Mouse (Mus musculus) brown adipose tissue, adult 24 weeks (tissue): ENCODE results near the gene Lsm14b. TPM values are rescaled to one million over a fixed set of nuclear protein-coding genes. Genes with fewer than 3 reads are reported as not detected.
A peak's percentile ranks its signal among the peaks of the same experiment; 100 is the strongest.

ENCODE experiments used
- H3K27ac ChIP-seq: fragments of 200-500 bp; replicated peaks from 2 replicates; pipeline ENCODE4 v1.5.1; 2012; ENCODE audit warnings: low read depth, mild to moderate bottlenecking, low read length
- H3K4me1 ChIP-seq: fragments of 200-500 bp; 2 replicates; pipeline ENCODE4 v1.6.1; 2012; ENCODE audit warnings: low read length, mixed read lengths; ENCODE audit not compliant: control insufficient read depth, insufficient read depth, insufficient read length
- H3K4me3 ChIP-seq: fragments of 200-500 bp; 2 replicates; pipeline ENCODE4 v1.5.1; 2012; ENCODE audit warnings: low read depth, mild to moderate bottlenecking, low read length, moderate library complexity; ENCODE audit not compliant: insufficient read depth
- polyA plus RNA-seq: library from polyadenylated mRNA; stranded (reverse); fragments of >200 nt; gene quantifications from 2 replicates; pipeline ENCODE4 v1.2.4, GENCODE M21; 2012; ENCODE audit not compliant: missing spikeins, insufficient read depth, insufficient read length

Lsm14b gene
- polyA plus RNA-seq, 1 experiment, result 19.9 TPM

GRCm38 (mm10) chr2:180032925-180033324 lies 8.1 kb downstream of the Lsm14b start:
- no peak overlapping the region for H3K4me3 ChIP-seq
- no peak overlapping the region for H3K27ac ChIP-seq
- no peaks in the 10 kb centered on the region for H3K4me1 ChIP-seq

- Histone ChIP-seq H3K4me3 (no peak overlapping the region), H3K27ac (no peak overlapping the region), H3K4me1 (no peaks in the 10 kb centered on the region)
Measured at GRCm38 (mm10) chr2:180033956-180034355, 9.2 kb downstream of the Lsm14b start.

- Histone ChIP-seq H3K4me3 (no peak overlapping the region), H3K4me1 (no peaks in the 10 kb centered on the region), H3K27ac (no peak overlapping the region)
Measured at GRCm38 (mm10) chr2:180034753-180035152, 10.0 kb downstream of the Lsm14b start.

- Histone ChIP-seq H3K4me3 (peak overlapping the region; percentile 34), H3K27ac (no peak overlapping the region), H3K4me1 (peaks cover 7% of the 10 kb centered on the region)
Measured at GRCm38 (mm10) chr2:180040406-180040805, 15.6 kb downstream of the Lsm14b start.

GRCm38 (mm10) chr2:180041577-180042255 lies 16.9 kb downstream of the Lsm14b start:
- peak overlapping the region; percentile 78 for H3K27ac ChIP-seq
- peaks cover 7% of the 10 kb centered on the region for H3K4me1 ChIP-seq

GRCm38 (mm10) chr2:180042256-180042857 lies 17.6 kb downstream of the Lsm14b start, which contains the start of the genes Psma7 and Ss18l1:
TSS of gene Psma7 (minus strand) at chr2:180042433.
TSS of gene Ss18l1 (plus strand) at chr2:180042509.
- Histone ChIP-seq H3K4me1 (peaks cover 7% of the 10 kb centered on the region), H3K4me3 (peak within 1 kb of the TSS; percentile 99), H3K27ac (peak within 1 kb of the TSS; percentile 92)

More at GRCm38 (mm10) chr2:180041577-180042255, 16.9 kb downstream of the Lsm14b start:
- peak overlapping the region; percentile 99 for H3K4me3 ChIP-seq

GRCm38 (mm10) chr2:180042858-180043515 lies 18.2 kb downstream of the Lsm14b start:
- Histone ChIP-seq H3K4me1 (peaks cover 7% of the 10 kb centered on the region), H3K4me3 (peak overlapping the region; percentile 99), H3K27ac (no peak overlapping the region)

GRCm38 (mm10) chr2:180045283-180045682 lies 20.5 kb downstream of the Lsm14b start:
- Histone ChIP-seq H3K4me3 (no peak overlapping the region), H3K4me1 (peaks cover 7% of the 10 kb centered on the region), H3K27ac (no peak overlapping the region)

GRCm38 (mm10) chr2:180047580-180047979 lies 22.8 kb downstream of the Lsm14b start:
- Histone ChIP-seq H3K4me3 (no peak overlapping the region), H3K4me1 (no peaks in the 10 kb centered on the region), H3K27ac (no peak overlapping the region)

GRCm38 (mm10) chr2:180047980-180048635 lies 23.3 kb downstream of the Lsm14b start:
- Histone ChIP-seq H3K4me1 (no peaks in the 10 kb centered on the region), H3K27ac (no peak overlapping the region), H3K4me3 (no peak overlapping the region)

GRCm38 (mm10) chr2:180050986-180051385 lies 26.2 kb downstream of the Lsm14b start:
- Histone ChIP-seq H3K4me3 (no peak overlapping the region), H3K27ac (no peak overlapping the region), H3K4me1 (no peaks in the 10 kb centered on the region)

- Histone ChIP-seq H3K27ac (no peak overlapping the region), H3K4me3 (no peak overlapping the region), H3K4me1 (no peaks in the 10 kb centered on the region)
Measured at GRCm38 (mm10) chr2:180051986-180052733, 27.4 kb downstream of the Lsm14b start.

GRCm38 (mm10) chr2:180053001-180053400 lies 28.2 kb downstream of the Lsm14b start:
- H3K27ac ChIP-seq, result no peak overlapping the region

GRCm38 (mm10) chr2:180063338-180064131 lies 38.7 kb downstream of the Lsm14b start:
- H3K4me1 ChIP-seq, result no peaks in the 10 kb centered on the region
- no peak overlapping the region for H3K27ac ChIP-seq
- H3K4me3 ChIP-seq, result no peak overlapping the region

More at GRCm38 (mm10) chr2:180053001-180053400, 28.2 kb downstream of the Lsm14b start:
- H3K4me1 ChIP-seq, result no peaks in the 10 kb centered on the region
- no peak overlapping the region for H3K4me3 ChIP-seq
